8 mouse cellular contexts compared by ENCODE assay signal in genomic region chr17:9031241-9032141, GRCm38 (mm10). TPM values are rescaled to one million over a fixed set of nuclear protein-coding genes. Genes with fewer than 3 reads are reported as not detected.
DNase-seq lines count a peak whose midpoint lies in the region; ATAC-seq and TF ChIP-seq lines count a peak whose summit lies in the region.

No protein-coding gene starts in this region.

- peaks cover 4% of the 10 kb centered on the region; the same call in 1 of the 2 replicates for H3K27me3 ChIP-seq in E14TG2a.4 (ENCODE audit: insufficient read depth, low read length)
- H3K27me3 ChIP-seq in forebrain, embryonic 15.5 days = no peaks in the 10 kb centered on the region
- H3K27me3 ChIP-seq in liver, postnatal 0 days (ENCODE audit: insufficient read depth, low read length) = no peaks in the 10 kb centered on the region

- H3K9ac ChIP-seq in forebrain, embryonic 15.5 days (replicated peaks) = peak overlapping the region; percentile 40; the same call in 1 of the 2 replicates
- H3K9ac ChIP-seq in liver, postnatal 0 days (replicated peaks) = no peak overlapping the region

- H3K27ac ChIP-seq in forebrain, embryonic 15.5 days (replicated peaks) = peak overlapping the region; percentile 80
- no peak overlapping the region for H3K27ac ChIP-seq in liver, postnatal 0 days (ENCODE audit: low read depth)

- no peak for TF ChIP-seq EP300 in liver, postnatal 0 days (IDR thresholded peaks at IDR 0.05; ENCODE audit: low read depth)

- DNase-seq in c-Kit-positive CD71-positive TER-119-positive erythroid progenitor cells, embryonic 14.5 days (ENCODE audit: low spot score) = peak; percentile 43
- peak; percentile 28 for DNase-seq in heart, postnatal 25 days (ENCODE audit: low spot score)
- DNase-seq in layer of hippocampus, adult 11-12 months (ENCODE audit: low spot score) = peak; percentile 87
- DNase-seq in liver, postnatal 0 days = peak; percentile 75
- DNase-seq in thymus, adult 18-20 months = peak; percentile 28 to 45

- WGBS in forebrain, embryonic 15.5 days = 11% methylated on average over 24 of the region's 24 CpGs
- 10% methylated on average over 24 of the region's 24 CpGs for WGBS in liver, postnatal 0 days (ENCODE audit: insufficient replicate concordance)

- no peaks in the 10 kb centered on the region for H3K36me3 ChIP-seq in E14TG2a.4 (ENCODE audit: insufficient read depth, low read length)
- no peaks in the 10 kb centered on the region for H3K36me3 ChIP-seq in forebrain, embryonic 15.5 days
- H3K36me3 ChIP-seq in liver, postnatal 0 days (replicated peaks; ENCODE audit: insufficient read depth, low read length) = no peaks in the 10 kb centered on the region

- H3K9me3 ChIP-seq in E14TG2a.4 (ENCODE audit: low read length) = no peaks in the 10 kb centered on the region; the same call in 1 of the 2 replicates
- H3K9me3 ChIP-seq in forebrain, embryonic 15.5 days = no peaks in the 10 kb centered on the region
- H3K9me3 ChIP-seq in liver, postnatal 0 days (ENCODE audit: low read length) = no peaks in the 10 kb centered on the region

- peaks cover 26% of the 10 kb centered on the region for H3K4me1 ChIP-seq in E14TG2a.4 (replicated peaks; ENCODE audit: low read depth, low read length)
- peaks cover 23% of the 10 kb centered on the region for H3K4me1 ChIP-seq in forebrain, embryonic 15.5 days
- no peaks in the 10 kb centered on the region for H3K4me1 ChIP-seq in liver, postnatal 0 days (ENCODE audit: insufficient read depth)

- H3K4me3 ChIP-seq in E14TG2a.4 (replicated peaks; ENCODE audit: low read length) = no peak overlapping the region
- H3K4me3 ChIP-seq in forebrain, embryonic 15.5 days = peak overlapping the region; percentile 18
- no peak overlapping the region for H3K4me3 ChIP-seq in liver, postnatal 0 days (ENCODE audit: low read depth, low read length)

- H3K4me2 ChIP-seq in forebrain, embryonic 15.5 days (replicated peaks) = peak overlapping the region; percentile 38
- H3K4me2 ChIP-seq in liver, postnatal 0 days (ENCODE audit: low read depth, low read length) = peak overlapping the region; percentile 49

- intact Hi-C loops in heart, postnatal 25 days (cut with DNase I) = loop anchor here (5.0 to 10.0 kb wide), 3 partner anchors 116 to 723 kb away; no protein-coding TSS in a partner anchor

- ATAC-seq in forebrain, embryonic 15.5 days (replicated peaks) = peak; percentile 90
- no peak for ATAC-seq in liver, postnatal 0 days
- peak; percentile 39; the same call in 1 of the 2 replicates for ATAC-seq in neutrophil, adult 5-6 weeks (ENCODE audit: extremely low read depth, insufficient number of reproducible peaks, low FRiP score, poor library complexity, severe bottlenecking)

- peak; percentile 93 for TF ChIP-seq CTCF in E14TG2a.4 (conservative IDR thresholded peaks at IDR 0.05; ENCODE audit: low read length)
- TF ChIP-seq CTCF in liver, postnatal 0 days (IDR thresholded peaks at IDR 0.05; ENCODE audit: low read depth) = peak; percentile 90

RNA-seq across cellular contexts. Expression of gene 1700010I14Rik, which starts 43.4 kb away (rescaled TPM):
- polyA plus RNA-seq in forebrain, embryonic 15.5 days (2015; fragmentation: Nextera tagmentation; extraction: Ambion mirVana) = 1.3 and 1.5 TPM in 2 replicates
- total RNA-seq in heart, postnatal 25 days (2021) = under 1 TPM; 0.42 TPM
- 0.60 and 0.65 TPM in 2 replicates for polyA plus RNA-seq in liver, postnatal 0 days (2015; fragmentation: Nextera tagmentation; extraction: Ambion mirVana)
- total RNA-seq in neutrophil, adult 5-6 weeks (2017) = 10.3 and 10.5 TPM in 2 replicates

Comparison
In these comparisons a context has a peak if more than half of its experiments do, and no peak if none do; other contexts are left out.
1. DNase-seq: peak in every context shown above with its lines; median percentile 87 in layer of hippocampus, adult 11-12 months; 75 in liver, postnatal 0 days; 43 in c-Kit-positive CD71-positive TER-119-positive erythroid progenitor cells, embryonic 14.5 days; 36 in thymus, adult 18-20 months; 28 in heart, postnatal 25 days.